Mouse (Mus musculus) ES-E14 (cell line): ENCODE results near the gene Mrpl24. TPM values are rescaled to one million over a fixed set of nuclear protein-coding genes. Genes with fewer than 3 reads are reported as not detected.

Experiments used
- DNase-seq: peaks from one replicate; pipeline ENCODE4 v3.0.0-alpha.2; 2013; ENCODE audit warnings: low read depth, low spot score
- H3K27ac ChIP-seq: 2 replicates; pipeline ENCODE4 v1.5.1; 2012; ENCODE audit warnings: low read depth, mild to moderate bottlenecking, low read length, moderate library complexity, mixed read lengths; ENCODE audit not compliant: poor library complexity, insufficient read depth, severe bottlenecking
- H3K36me3 ChIP-seq: 2 replicates; pipeline ENCODE4 v1.6.1; 2012; ENCODE audit warnings: mild to moderate bottlenecking, low read length, moderate library complexity, mixed read lengths; ENCODE audit not compliant: control insufficient read depth, poor library complexity, insufficient read depth, severe bottlenecking
- H3K4me1 ChIP-seq, 2 experiments: fragments of 150-350 bp in 1 of 2; sonication (generic) in 1 of 2; 2 replicates each; pipeline ENCODE4 v1.6.1; 2012; ENCODE audit warnings: low read length in 2 of 2, mild to moderate bottlenecking in 1 of 2, mixed read lengths in 1 of 2; ENCODE audit not compliant: control insufficient read depth in 2 of 2, insufficient read depth in 2 of 2, poor library complexity in 1 of 2
- H3K4me3 ChIP-seq, 2 experiments: fragments of 150-350 bp in 1 of 2; sonication (generic) in 1 of 2; 2 replicates each; pipeline ENCODE4 v1.5.1; 2012; ENCODE audit warnings: low read length in 2 of 2, low read depth in 1 of 2, mild to moderate bottlenecking in 1 of 2, mixed read lengths in 1 of 2; ENCODE audit not compliant: insufficient read depth in 1 of 2, poor library complexity in 1 of 2, severe bottlenecking in 1 of 2
- H3K9ac ChIP-seq: 2 replicates; pipeline ENCODE4 v1.6.1; 2012; ENCODE audit warnings: low read depth, mild to moderate bottlenecking, low read length, mixed read lengths; ENCODE audit not compliant: poor library complexity, insufficient read depth, severe bottlenecking
- H3K9me3 ChIP-seq: fragments of 150-350 bp; sonication (generic); 2 replicates; pipeline ENCODE4 v1.6.1; 2012; ENCODE audit warnings: low read depth, mild to moderate bottlenecking, low read length; ENCODE audit not compliant: control insufficient read depth, insufficient read depth
- CHD2 ChIP-seq: IDR thresholded peaks from 2 replicates; pipeline ENCODE4 v1.6.1; 2014; ENCODE audit warnings: mild to moderate bottlenecking, low read depth, low read length, inconsistent platforms
- HCFC1 ChIP-seq: IDR thresholded peaks from 2 replicates; pipeline ENCODE4 v1.6.1; 2012; ENCODE audit warnings: low read length, inconsistent platforms, borderline replicate concordance; ENCODE audit not compliant: insufficient read depth
- MAFK ChIP-seq: IDR thresholded peaks from 2 replicates; pipeline ENCODE4 v1.6.1; 2014; ENCODE audit warnings: mild to moderate bottlenecking, low read depth, low read length, inconsistent platforms; ENCODE audit not compliant: insufficient read depth
- ZC3H11A ChIP-seq: IDR thresholded peaks from 2 replicates; pipeline ENCODE4 v1.6.1; 2012; ENCODE audit warnings: low read depth, mild to moderate bottlenecking, inconsistent platforms, low read length, borderline replicate concordance
- ZNF384 ChIP-seq: IDR thresholded peaks from 2 replicates; pipeline ENCODE4 v1.6.1; 2012; ENCODE audit warnings: low read depth, low read length, inconsistent platforms
- in situ Hi-C, 2 experiments: fragments of 600-800 bp; cut with MboI; formaldehyde crosslinking; loops; one replicate each; pipeline ENCODE4 v1.15.1; 2025; ENCODE audit warnings: low sequenced_read_pairs in 2 of 2, inconsistent platforms in 1 of 2; ENCODE audit not compliant: unreplicated experiment in 2 of 2
- total RNA-seq: library from RNA; depleted of rRNA; stranded (reverse); fragments of 300-350 nt; gene quantifications from 2 replicates; pipeline ENCODE4 v1.2.3, GENCODE M21; 2012

The Mrpl24 gene
- total RNA-seq, 1 experiment: 154 TPM

- no peak for DNase-seq
- Histone ChIP-seq H3K4me3 (peak overlapping the region; percentile 79 to 97), H3K9me3 (no peaks in the 10 kb centered on the region), H3K9ac (peak overlapping the region; percentile 100), H3K4me1 (peaks cover 12 to 13% of the 10 kb centered on the region in 2 experiments), H3K27ac (peak overlapping the region; percentile 95), H3K36me3 (peaks cover 10% of the 10 kb centered on the region; the same call in 1 of the 2 replicates)
- in situ Hi-C loops: no loop called here
- no peak for TF ChIP-seq HCFC1
- no peak for TF ChIP-seq ZC3H11A
- no peak for TF ChIP-seq CHD2
- no peak for TF ChIP-seq MAFK
- TF ChIP-seq ZNF384: no peak
Observed at GRCm38 (mm10) chr3:87907906-87908305, 11.4 kb upstream of the Mrpl24 start.

DNA sequence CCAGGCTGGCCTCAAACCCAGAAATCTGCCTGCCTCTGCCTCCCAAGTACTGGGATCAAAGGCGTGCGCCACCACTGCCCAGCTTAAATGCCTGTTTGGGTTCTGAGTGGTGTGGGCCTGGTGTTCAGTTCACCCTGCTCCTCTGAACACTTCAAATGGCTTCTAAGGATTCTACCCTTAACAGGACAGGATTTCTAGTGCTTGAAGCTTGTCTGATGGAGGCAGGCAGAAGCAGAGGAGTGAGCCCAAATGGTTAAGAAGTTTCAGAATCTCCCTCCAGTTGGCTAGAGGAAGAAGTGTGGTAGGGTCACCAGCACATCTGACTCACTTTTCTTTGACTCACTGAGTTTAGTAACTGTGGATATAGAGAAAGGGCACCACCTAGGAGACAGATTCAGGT, 9.9 kb upstream of the Mrpl24 start:
- peak overlapping the region; percentile 89 for H3K27ac ChIP-seq
- H3K4me1 ChIP-seq: peaks cover 13 to 18% of the 10 kb centered on the region in 2 experiments
- peak overlapping the region; percentile 47 to 78; a peak in 3 of 4 replicates for H3K4me3 ChIP-seq
- H3K9me3 ChIP-seq: no peaks in the 10 kb centered on the region
- H3K9ac ChIP-seq: peak overlapping the region; percentile 46; the same call in 1 of the 2 replicates
- peaks cover 24% of the 10 kb centered on the region for H3K36me3 ChIP-seq
- DNase-seq: no peak
- in situ Hi-C loops: no loop called here
- TF ChIP-seq HCFC1: no peak
- TF ChIP-seq ZC3H11A: no peak
- TF ChIP-seq ZNF384: no peak
- TF ChIP-seq MAFK: no peak
- TF ChIP-seq CHD2: no peak

GRCm38 (mm10) chr3:87909874-87910273, 9.4 kb upstream of the Mrpl24 start:
- peaks cover 13 to 18% of the 10 kb centered on the region in 2 experiments for H3K4me1 ChIP-seq
- no peak for DNase-seq
- in situ Hi-C loops: no loop called here

GRCm38 (mm10) chr3:87910573-87911141, 8.6 kb upstream of the Mrpl24 start:
- H3K4me1 ChIP-seq: peaks cover 13 to 18% of the 10 kb centered on the region in 2 experiments
- in situ Hi-C loops: no loop called here
- DNase-seq: peak; percentile 94

More at GRCm38 (mm10) chr3:87909874-87910273, 9.4 kb upstream of the Mrpl24 start:
- Histone ChIP-seq H3K4me3 (peak overlapping the region; percentile 47 to 78), H3K9me3 (no peaks in the 10 kb centered on the region), H3K27ac (peak overlapping the region; percentile 89), H3K9ac (peak overlapping the region; percentile 67), H3K36me3 (peaks cover 28% of the 10 kb centered on the region)
- TF ChIP-seq ZNF384: no peak
- no peak for TF ChIP-seq CHD2
- TF ChIP-seq ZC3H11A: no peak
- no peak for TF ChIP-seq HCFC1
- TF ChIP-seq MAFK: no peak

More at GRCm38 (mm10) chr3:87910573-87911141, 8.6 kb upstream of the Mrpl24 start:
- Histone ChIP-seq H3K9ac (peak overlapping the region; percentile 67), H3K9me3 (no peaks in the 10 kb centered on the region), H3K27ac (peak overlapping the region; percentile 89), H3K36me3 (peaks cover 32% of the 10 kb centered on the region), H3K4me3 (peak overlapping the region; percentile 78 to 87)
- TF ChIP-seq HCFC1: peak; percentile 92
- no peak for TF ChIP-seq MAFK
- no peak for TF ChIP-seq ZC3H11A
- TF ChIP-seq CHD2: no peak; the same call in 1 of the 2 replicates
- TF ChIP-seq ZNF384: no peak
